Mouse (Mus musculus) embryo, embryonic 10.5 days (tissue): ENCODE measurements around the gene Nxnl2.
"Not testable (repeated sequence)": the region's sequence is repeated elsewhere in the genome, so short reads cannot be mapped to it uniquely, and the experiment has no call there.

Source experiments
- DNase-seq: peaks from one replicate; pipeline ENCODE4 v3.0.0-alpha.2; 2015; ENCODE audit warnings: low spot score

Nxnl2 gene

DNA sequence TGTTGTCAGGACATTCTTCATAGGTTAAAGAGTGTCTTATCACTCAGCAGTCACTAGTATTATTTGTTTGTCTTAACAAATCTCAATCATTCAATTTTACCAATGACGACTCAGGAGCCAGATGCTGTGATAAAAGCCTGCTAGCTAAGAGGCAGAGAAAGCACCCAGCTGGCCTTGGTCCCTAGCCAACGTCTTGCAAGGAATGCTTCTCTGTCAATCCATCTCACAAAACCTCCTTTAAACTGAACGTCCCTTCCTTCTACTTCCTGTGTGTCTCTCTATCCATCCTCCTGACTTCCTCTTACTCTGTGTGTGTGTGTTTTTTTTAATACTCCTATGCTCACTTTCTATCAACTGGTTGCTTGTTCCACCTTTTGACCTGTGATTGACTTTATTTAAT lies 8.5 kb downstream of the Nxnl2 start:
- DNase-seq = no peak

GRCm38 (mm10) chr13:51182236-51182635 lies 11.4 kb downstream of the Nxnl2 start:
- DNase-seq = no peak

- no peak for DNase-seq
These were observed 14.1 kb downstream of the Nxnl2 start for GRCm38 (mm10) chr13:51184896-51185295.

DNA sequence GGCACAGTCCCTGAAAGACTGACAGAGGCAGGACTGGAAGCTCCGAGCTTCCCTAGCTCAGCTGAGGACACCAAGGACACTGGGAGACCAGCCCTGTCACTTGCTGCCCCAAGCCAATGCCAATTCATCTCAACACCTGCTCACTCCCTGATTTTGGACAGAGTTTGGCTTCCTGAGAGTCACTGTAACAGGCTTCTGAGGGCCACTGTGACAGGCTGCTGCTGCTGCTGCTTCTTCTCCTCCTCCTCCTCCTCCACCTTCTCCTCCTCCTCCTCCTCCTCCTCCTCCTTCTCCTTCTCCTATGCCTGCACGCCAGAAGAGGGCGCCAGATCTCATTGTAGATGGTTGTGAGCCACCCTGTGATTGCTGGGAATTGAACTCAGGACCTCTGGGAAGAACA lies 19.5 kb downstream of the Nxnl2 start:
- DNase-seq = no peak

DNA sequence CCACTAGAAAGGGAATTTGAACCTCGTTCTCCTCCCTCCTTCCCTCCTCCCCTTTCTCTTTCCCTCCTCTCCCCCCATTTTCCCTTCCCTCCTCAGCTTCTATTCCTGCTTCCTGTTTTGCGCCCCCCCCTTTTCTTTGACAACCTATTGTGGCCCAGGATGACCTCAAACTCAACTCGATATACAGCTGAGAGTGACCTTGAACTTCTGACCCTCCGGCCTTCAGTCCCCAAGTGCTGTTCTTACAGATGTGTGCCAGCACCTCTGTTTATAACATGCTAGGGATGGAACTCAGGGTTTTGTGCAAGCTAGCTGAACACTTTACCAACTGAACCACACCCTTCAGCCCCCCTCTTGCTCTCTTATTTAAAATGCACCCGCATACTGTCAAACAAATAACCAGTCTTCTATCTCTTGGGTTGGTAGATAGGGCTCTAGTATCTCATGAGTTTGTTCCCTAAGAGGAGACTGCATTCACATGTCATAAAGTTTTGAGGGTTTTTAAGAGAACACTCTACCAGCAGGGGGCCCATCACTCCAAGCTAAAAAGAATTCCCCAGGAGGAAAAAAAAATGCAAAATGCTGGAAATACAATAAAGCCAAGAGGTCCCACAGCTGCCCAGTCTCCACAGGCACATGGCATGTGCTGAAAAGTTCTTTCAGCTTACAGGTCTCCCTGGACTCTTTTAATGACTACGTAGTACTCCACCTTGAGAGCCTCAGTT lies 20.8 kb downstream of the Nxnl2 start:
- DNase-seq = peak; percentile 65

GRCm38 (mm10) chr13:51193893-51194292 lies 23.1 kb downstream of the Nxnl2 start:
- no peak for DNase-seq

DNA sequence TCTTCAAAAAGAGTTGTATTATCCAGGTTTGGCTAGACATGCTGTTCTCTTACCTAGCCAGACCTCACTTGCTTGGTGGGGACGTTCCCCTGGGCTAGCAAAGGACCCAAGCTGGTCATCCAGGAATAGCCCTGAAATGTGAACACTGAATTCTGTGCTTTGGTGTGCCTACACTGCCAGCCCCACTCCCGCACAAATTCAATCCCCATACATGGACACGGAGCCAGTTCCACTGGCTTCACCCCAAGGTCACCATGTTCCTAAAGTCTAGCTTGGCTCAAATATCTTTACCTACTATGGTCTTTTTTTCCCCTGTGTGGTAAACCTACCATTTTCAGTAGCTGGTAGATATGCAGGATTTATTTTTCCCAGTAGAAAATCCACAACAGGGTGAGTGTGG lies 26.9 kb downstream of the Nxnl2 start:
- no peak for DNase-seq

DNA sequence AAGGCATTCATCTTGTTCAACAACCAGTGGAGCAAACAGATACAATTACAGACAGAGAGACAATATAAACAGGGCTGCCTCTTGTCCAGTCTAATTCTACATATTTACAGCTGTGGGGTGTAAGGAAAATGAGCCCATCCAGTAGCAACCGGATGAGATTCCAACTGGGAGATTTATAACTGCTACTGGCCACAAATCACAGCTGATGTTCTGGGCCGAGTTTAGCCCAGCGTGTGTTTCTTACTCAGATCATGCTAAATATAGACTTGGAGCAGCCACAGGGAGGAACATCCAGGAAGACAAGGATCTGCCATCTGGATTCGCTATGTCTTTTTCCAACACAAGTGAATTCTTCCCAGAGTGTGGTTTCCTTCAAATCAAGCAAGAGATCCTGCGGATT lies 27.4 kb downstream of the Nxnl2 start:
- DNase-seq = peak; percentile 45

GRCm38 (mm10) chr13:51201985-51202843 lies 31.4 kb downstream of the Nxnl2 start:
- not testable (repeated sequence) for DNase-seq

DNA sequence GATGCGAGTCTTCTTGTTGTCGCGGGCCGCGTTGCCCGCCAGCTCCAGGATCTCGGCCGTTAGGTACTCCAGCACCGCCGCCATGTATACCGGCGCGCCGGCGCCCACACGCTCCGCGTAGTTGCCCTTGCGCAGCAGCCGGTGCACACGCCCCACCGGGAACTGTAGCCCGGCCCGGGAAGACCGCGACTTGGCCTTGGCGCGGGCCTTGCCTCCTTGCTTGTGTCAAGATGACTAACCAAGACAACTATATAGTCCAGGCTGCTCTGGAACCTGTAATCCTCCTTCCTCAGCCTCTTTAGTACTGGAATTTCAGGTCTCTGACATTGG lies 32.0 kb downstream of the Nxnl2 start:
- not testable (repeated sequence) for DNase-seq

GRCm38 (mm10) chr13:51203467-51203866 lies 32.6 kb downstream of the Nxnl2 start:
- no peak for DNase-seq

GRCm38 (mm10) chr13:51204081-51204480 lies 33.3 kb downstream of the Nxnl2 start:
- DNase-seq = not testable (repeated sequence)

GRCm38 (mm10) chr13:51207965-51208364 lies 37.1 kb downstream of the Nxnl2 start:
- peak; percentile 44 for DNase-seq

DNA sequence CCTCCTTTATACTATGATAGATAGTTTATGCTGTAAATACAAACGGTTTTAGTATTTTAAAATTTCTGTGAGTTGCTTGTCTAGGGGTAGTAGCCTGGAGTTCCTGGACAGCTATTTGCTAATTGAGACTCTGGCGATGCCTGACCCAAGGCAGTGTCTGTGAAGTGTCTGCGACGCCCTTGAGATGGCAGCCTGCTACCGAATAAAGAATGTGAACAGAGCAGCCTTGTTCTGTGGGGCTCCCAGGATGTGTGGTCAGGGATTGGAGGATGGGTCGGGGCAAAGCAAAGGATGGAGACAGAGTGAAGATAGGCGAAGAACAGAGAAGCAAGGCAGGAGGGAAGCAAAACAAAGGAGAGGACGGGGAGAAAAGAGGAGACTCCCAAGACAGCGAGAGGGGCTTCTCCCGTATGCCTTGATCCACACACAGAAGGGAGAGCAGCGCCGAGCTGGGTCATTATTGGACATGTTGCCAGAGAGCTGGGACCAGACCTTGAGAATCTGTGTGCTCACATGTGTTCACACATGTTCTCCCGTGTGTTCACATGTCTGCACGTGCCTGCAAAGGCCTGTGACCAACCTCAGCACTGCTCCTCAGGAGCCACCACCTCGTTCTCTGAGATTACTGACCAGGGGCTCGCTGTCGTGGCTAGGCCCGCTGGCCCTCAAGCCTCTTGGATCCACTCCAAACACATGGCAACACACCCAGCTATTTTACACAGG lies 37.7 kb downstream of the Nxnl2 start:
- DNase-seq = peak; percentile 69

GRCm38 (mm10) chr13:51210639-51211038 lies 39.8 kb downstream of the Nxnl2 start:
- DNase-seq = no peak

DNA sequence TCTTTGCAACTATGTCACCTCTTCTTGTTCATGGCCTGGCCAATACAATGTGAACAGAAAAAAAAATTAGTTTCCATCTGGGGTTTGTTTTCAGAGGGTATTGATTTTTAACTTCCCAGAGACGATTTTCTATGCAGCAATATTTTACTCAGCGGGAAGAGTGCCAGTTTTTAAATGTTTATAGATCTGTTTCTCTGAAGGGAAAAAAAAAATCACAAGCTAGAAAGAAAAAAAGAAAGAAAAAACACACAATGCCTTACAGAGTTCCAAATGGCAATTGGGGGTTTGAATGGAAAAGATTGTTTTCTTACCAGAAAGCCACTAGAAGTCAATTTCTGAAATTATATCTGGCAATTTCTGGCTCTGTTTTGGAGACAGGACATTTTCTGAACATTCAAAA lies 43.9 kb downstream of the Nxnl2 start:
- no peak for DNase-seq

DNA sequence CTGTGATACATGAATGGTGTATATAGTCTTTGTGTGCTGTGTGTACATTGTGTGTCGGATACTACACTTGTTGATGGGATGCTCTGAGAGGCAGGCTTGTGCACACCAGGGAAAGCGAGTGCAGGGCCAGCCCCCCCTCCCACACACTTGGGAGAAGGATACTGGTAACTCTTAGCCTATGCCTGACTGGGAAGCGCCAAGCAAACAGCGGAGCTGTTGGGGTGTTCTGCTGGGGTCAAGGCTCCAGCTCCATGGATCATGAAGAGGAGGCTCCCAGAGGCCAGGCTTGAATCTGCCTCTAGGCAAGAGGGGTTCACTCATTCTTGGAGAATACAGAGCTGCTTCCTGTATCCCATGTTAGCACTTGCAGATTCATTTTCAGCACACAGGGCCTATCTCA lies 50.1 kb downstream of the Nxnl2 start:
- no peak for DNase-seq

GRCm38 (mm10) chr13:51221425-51222160 lies 50.8 kb downstream of the Nxnl2 start:
- peak; percentile 39 for DNase-seq
